Mouse (Mus musculus) brain, embryonic 14.5 days (tissue): ENCODE results near the gene Uba52.

Experiments
- CTCF ChIP-seq: fragments of 200-500 bp; IDR thresholded peaks from 2 replicates; pipeline ENCODE4 v1.5.1; 2012; ENCODE audit warnings: inconsistent platforms, mild to moderate bottlenecking, moderate library complexity, borderline replicate concordance; ENCODE audit not compliant: insufficient read depth, insufficient read length; ENCODE audit errors: extremely low read depth
- POLR2A ChIP-seq: fragments of 200-500 bp; IDR thresholded peaks from 2 replicates; pipeline ENCODE4 v1.6.1; 2012; ENCODE audit warnings: mild to moderate bottlenecking, inconsistent platforms, borderline replicate concordance; ENCODE audit not compliant: poor library complexity, insufficient read depth, insufficient read length, severe bottlenecking; ENCODE audit errors: extremely low read depth

GRCm38 (mm10) chr8:70488931-70489470, 21.6 kb downstream of the Uba52 start:
- TF ChIP-seq CTCF (no peak), POLR2A (no peak)
